Mouse (Mus musculus): ENCODE results near the gene Ulk4.

Gene Ulk4

GRCm38 (mm10) chr9:121277118-121278060 is at the start of gene Ulk4:
Ulk4 (minus strand) TSS chr9:121277197.
- peak; percentile 68 to 87 for DNase-seq (ENCODE audit: low read depth in 1 of 2, low spot score in 2 of 2)

- DNase-seq (ENCODE audit: low read depth in 1 of 2, low spot score in 2 of 2), result no peak
These were observed 45.0 kb upstream of the Ulk4 start for GRCm38 (mm10) chr9:121322034-121322433.

- no peak for DNase-seq (ENCODE audit: low read depth in 1 of 2, low spot score in 2 of 2)
These were observed 44.1 kb upstream of the Ulk4 start for GRCm38 (mm10) chr9:121321118-121321517.

GRCm38 (mm10) chr9:121320433-121320832 is 43.4 kb upstream of the Ulk4 start:
- DNase-seq (ENCODE audit: low read depth in 1 of 2, low spot score in 2 of 2), result no peak

- no peak for DNase-seq (ENCODE audit: low read depth in 1 of 2, low spot score in 2 of 2)
These were observed 42.4 kb upstream of the Ulk4 start for GRCm38 (mm10) chr9:121319323-121319966.

- DNase-seq (ENCODE audit: low read depth in 1 of 2, low spot score in 2 of 2), result peak in 1 of 2 experiments; percentile 65
These were observed 39.8 kb upstream of the Ulk4 start for GRCm38 (mm10) chr9:121316621-121317405.

GRCm38 (mm10) chr9:121315901-121316595 is 39.1 kb upstream of the Ulk4 start:
- no peak for DNase-seq (ENCODE audit: low read depth in 1 of 2, low spot score in 2 of 2)

GRCm38 (mm10) chr9:121314541-121315152 is 37.6 kb upstream of the Ulk4 start:
- peak; percentile 67 to 69 for DNase-seq (ENCODE audit: low read depth in 1 of 2, low spot score in 2 of 2)

GRCm38 (mm10) chr9:121313656-121314374 is 36.8 kb upstream of the Ulk4 start:
- peak; percentile 75 to 81 for DNase-seq (ENCODE audit: low read depth in 1 of 2, low spot score in 2 of 2)

- no peak for DNase-seq (ENCODE audit: low read depth in 1 of 2, low spot score in 2 of 2)
These were observed 35.4 kb upstream of the Ulk4 start for GRCm38 (mm10) chr9:121312237-121312891.

- DNase-seq (ENCODE audit: low read depth in 1 of 2, low spot score in 2 of 2), result no peak
These were observed 34.8 kb upstream of the Ulk4 start for GRCm38 (mm10) chr9:121311846-121312236.

- DNase-seq (ENCODE audit: low read depth in 1 of 2, low spot score in 2 of 2), result no peak
These were observed 33.5 kb upstream of the Ulk4 start for GRCm38 (mm10) chr9:121310501-121310900.

GRCm38 (mm10) chr9:121309287-121309686 is 32.3 kb upstream of the Ulk4 start:
- no peak for DNase-seq (ENCODE audit: low read depth in 1 of 2, low spot score in 2 of 2)

- no peak for DNase-seq (ENCODE audit: low read depth in 1 of 2, low spot score in 2 of 2)
These were observed 28.5 kb upstream of the Ulk4 start for GRCm38 (mm10) chr9:121305456-121305855.

- no peak for DNase-seq (ENCODE audit: low read depth in 1 of 2, low spot score in 2 of 2)
These were observed 27.5 kb upstream of the Ulk4 start for GRCm38 (mm10) chr9:121304520-121304919.

- DNase-seq (ENCODE audit: low read depth in 1 of 2, low spot score in 2 of 2), result no peak
These were observed 26.8 kb upstream of the Ulk4 start for GRCm38 (mm10) chr9:121303748-121304147.

- DNase-seq (ENCODE audit: low read depth in 1 of 2, low spot score in 2 of 2), result no peak
These were observed 26.1 kb upstream of the Ulk4 start for GRCm38 (mm10) chr9:121303086-121303485.

- DNase-seq (ENCODE audit: low read depth in 1 of 2, low spot score in 2 of 2), result peak in 1 of 2 experiments; percentile 24
These were observed 25.5 kb upstream of the Ulk4 start for GRCm38 (mm10) chr9:121302543-121302942.

Data from monocyte, adult 2 months (primary cell).